Mouse (Mus musculus): ENCODE data around the gene Fgd3. TPM values are rescaled to one million over a fixed set of nuclear protein-coding genes. Genes with fewer than 3 reads are reported as not detected.

Fgd3 gene
- polyA plus RNA-seq, 1 experiment from 2014 or later: 0.25 TPM

DNA sequence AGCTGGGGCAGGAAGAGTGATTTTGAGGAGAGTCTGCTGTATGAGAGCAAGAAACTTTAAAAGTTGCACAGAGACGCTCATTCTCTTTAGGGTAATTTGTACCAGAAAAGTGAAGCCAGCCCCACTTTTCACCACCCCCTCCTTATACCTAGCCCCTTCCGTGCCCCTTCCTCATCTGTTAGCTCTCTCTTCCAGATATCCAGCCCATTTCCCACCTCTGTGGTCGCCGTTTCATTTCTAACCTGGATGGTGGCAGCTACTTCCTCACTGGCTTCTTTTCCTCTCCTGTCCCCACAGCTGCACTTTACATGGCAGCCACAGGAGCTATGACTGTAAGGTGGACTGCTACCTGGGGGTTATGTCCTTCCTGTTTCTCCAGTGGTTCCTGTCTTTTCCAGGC is 100.7 kb downstream of the Fgd3 start:
- peaks cover 12% of the 10 kb centered on the region for H3K4me1 ChIP-seq (replicated peaks; ENCODE audit: control insufficient read depth, insufficient read depth)
- no peak for TF ChIP-seq EP300 (optimal IDR thresholded peaks at IDR 0.05)
- no peak for TF ChIP-seq CTCF (IDR thresholded peaks at IDR 0.05; ENCODE audit: low read depth)
- no peak overlapping the region for H3K9ac ChIP-seq (ENCODE audit: low read length)
- H3K27me3 ChIP-seq (ENCODE audit: control insufficient read depth, insufficient read depth, low read length): no peaks in the 10 kb centered on the region
- no peak overlapping the region for H3K4me2 ChIP-seq (replicated peaks; ENCODE audit: low read depth)
- 82% methylated on average over 4 of the region's 4 CpGs for WGBS
- H3K27ac ChIP-seq (replicated peaks): no peak overlapping the region
- DNase-seq (ENCODE audit: low spot score): no peak
- no peaks in the 10 kb centered on the region for H3K9me3 ChIP-seq (ENCODE audit: control insufficient read depth, low read length)
- H3K4me3 ChIP-seq (ENCODE audit: low read depth, low read length): no peak overlapping the region
- no peak for ATAC-seq (ENCODE audit: low FRiP score, low TSS enrichment)
- H3K36me3 ChIP-seq (ENCODE audit: control insufficient read depth, insufficient read depth, low read length): no peaks in the 10 kb centered on the region

GRCm38 (mm10) chr13:49218651-49219050 is 101.5 kb downstream of the Fgd3 start:
- H3K9me3 ChIP-seq (ENCODE audit: control insufficient read depth, low read length): no peaks in the 10 kb centered on the region
- TF ChIP-seq EP300 (optimal IDR thresholded peaks at IDR 0.05) (no peak), CTCF (IDR thresholded peaks at IDR 0.05; ENCODE audit: low read depth) (no peak)
- H3K4me3 ChIP-seq (ENCODE audit: low read depth, low read length): no peak overlapping the region
- no peak overlapping the region for H3K9ac ChIP-seq (ENCODE audit: low read length)
- no peak for DNase-seq (ENCODE audit: low spot score)
- H3K4me1 ChIP-seq (replicated peaks; ENCODE audit: control insufficient read depth, insufficient read depth): peaks cover 12% of the 10 kb centered on the region
- WGBS: 60% methylated on average over 3 of the region's 3 CpGs
- no peaks in the 10 kb centered on the region for H3K36me3 ChIP-seq (ENCODE audit: control insufficient read depth, insufficient read depth, low read length)
- no peak overlapping the region for H3K4me2 ChIP-seq (replicated peaks; ENCODE audit: low read depth)
- H3K27me3 ChIP-seq (ENCODE audit: control insufficient read depth, insufficient read depth, low read length): no peaks in the 10 kb centered on the region
- ATAC-seq (ENCODE audit: low FRiP score, low TSS enrichment): no peak
- H3K27ac ChIP-seq (replicated peaks): no peak overlapping the region

DNA sequence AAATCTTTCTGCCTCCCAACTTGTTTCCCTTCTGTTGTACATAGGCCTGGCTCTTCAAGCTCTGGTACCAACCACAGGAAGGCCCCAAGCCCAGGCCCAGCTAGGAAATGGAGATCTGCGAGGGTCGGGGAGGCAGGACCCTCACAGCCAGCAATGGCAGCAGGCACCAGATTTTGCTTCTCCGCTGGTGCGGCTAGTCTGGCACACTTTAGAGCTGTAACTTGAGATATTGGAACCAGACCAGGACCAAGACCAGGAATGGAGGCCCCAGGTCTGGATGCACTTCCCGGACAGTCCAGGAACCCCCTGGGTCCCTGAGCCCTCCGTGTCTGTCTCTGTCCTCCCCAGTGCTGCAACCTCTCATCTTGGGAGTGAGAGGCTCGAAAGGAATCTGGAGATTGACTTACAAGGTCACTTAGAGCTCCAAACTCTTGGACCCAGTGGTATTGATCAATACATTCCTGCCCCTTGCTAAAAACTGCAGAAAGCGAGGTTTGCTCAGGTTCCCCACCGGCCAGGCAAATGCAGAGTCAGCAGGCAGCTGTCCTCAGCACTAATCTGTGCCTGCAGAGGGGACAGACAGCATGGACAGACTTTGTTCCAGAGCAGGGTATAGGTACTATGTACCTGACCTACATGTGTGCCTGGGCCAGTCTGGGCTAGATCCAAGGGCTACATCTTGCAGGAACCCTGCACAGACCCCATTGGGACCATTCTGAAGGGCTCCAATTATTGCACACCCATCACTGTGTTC is 103.1 kb downstream of the Fgd3 start:
- Histone ChIP-seq H3K9me3 (ENCODE audit: control insufficient read depth, low read length) (no peaks in the 10 kb centered on the region), H3K9ac (ENCODE audit: low read length) (no peak overlapping the region), H3K4me3 (ENCODE audit: low read depth, low read length) (no peak overlapping the region), H3K36me3 (ENCODE audit: control insufficient read depth, insufficient read depth, low read length) (no peaks in the 10 kb centered on the region), H3K27ac (replicated peaks) (no peak overlapping the region), H3K4me1 (replicated peaks; ENCODE audit: control insufficient read depth, insufficient read depth) (peaks cover 12% of the 10 kb centered on the region), H3K27me3 (ENCODE audit: control insufficient read depth, insufficient read depth, low read length) (no peaks in the 10 kb centered on the region), H3K4me2 (replicated peaks; ENCODE audit: low read depth) (no peak overlapping the region; the same call in 1 of the 2 replicates)
- no peak for TF ChIP-seq CTCF (IDR thresholded peaks at IDR 0.05; ENCODE audit: low read depth)
- WGBS: 68% methylated on average over 9 of the region's 9 CpGs
- DNase-seq (ENCODE audit: low spot score) (no peak), ATAC-seq (ENCODE audit: low FRiP score, low TSS enrichment) (no peak)

DNA sequence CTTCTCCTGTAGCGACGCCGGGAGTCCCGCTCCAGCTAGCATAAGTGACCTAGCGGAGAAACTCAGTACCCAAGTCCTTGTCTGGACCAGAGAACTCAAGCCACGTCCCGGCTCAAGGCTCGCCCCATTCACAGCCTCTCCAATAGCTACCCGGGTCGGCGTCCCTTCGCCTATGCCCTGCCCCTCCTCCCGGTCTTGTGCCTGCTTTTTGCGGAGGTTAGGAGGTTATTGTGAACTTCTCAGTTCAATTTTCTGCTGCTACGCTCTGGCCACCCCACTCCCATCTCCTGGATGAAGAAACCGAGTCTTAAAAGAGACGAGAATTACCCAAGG is 103.9 kb downstream of the Fgd3 start:
- no peak for TF ChIP-seq EP300 (optimal IDR thresholded peaks at IDR 0.05)
- TF ChIP-seq CTCF (IDR thresholded peaks at IDR 0.05; ENCODE audit: low read depth): no peak
- 4% methylated on average over 17 of the region's 17 CpGs for WGBS
- Histone ChIP-seq H3K9me3 (ENCODE audit: control insufficient read depth, low read length) (no peaks in the 10 kb centered on the region), H3K4me2 (replicated peaks; ENCODE audit: low read depth) (peak overlapping the region; percentile 74), H3K27ac (replicated peaks) (peak overlapping the region; percentile 95), H3K4me1 (replicated peaks; ENCODE audit: control insufficient read depth, insufficient read depth) (peaks cover 12% of the 10 kb centered on the region), H3K36me3 (ENCODE audit: control insufficient read depth, insufficient read depth, low read length) (no peaks in the 10 kb centered on the region), H3K27me3 (ENCODE audit: control insufficient read depth, insufficient read depth, low read length) (no peaks in the 10 kb centered on the region), H3K9ac (ENCODE audit: low read length) (peak overlapping the region; percentile 95), H3K4me3 (ENCODE audit: low read depth, low read length) (peak overlapping the region; percentile 96)
- DNase-seq (ENCODE audit: low spot score): no peak
- peak; percentile 58 for ATAC-seq (ENCODE audit: low FRiP score, low TSS enrichment)

DNA sequence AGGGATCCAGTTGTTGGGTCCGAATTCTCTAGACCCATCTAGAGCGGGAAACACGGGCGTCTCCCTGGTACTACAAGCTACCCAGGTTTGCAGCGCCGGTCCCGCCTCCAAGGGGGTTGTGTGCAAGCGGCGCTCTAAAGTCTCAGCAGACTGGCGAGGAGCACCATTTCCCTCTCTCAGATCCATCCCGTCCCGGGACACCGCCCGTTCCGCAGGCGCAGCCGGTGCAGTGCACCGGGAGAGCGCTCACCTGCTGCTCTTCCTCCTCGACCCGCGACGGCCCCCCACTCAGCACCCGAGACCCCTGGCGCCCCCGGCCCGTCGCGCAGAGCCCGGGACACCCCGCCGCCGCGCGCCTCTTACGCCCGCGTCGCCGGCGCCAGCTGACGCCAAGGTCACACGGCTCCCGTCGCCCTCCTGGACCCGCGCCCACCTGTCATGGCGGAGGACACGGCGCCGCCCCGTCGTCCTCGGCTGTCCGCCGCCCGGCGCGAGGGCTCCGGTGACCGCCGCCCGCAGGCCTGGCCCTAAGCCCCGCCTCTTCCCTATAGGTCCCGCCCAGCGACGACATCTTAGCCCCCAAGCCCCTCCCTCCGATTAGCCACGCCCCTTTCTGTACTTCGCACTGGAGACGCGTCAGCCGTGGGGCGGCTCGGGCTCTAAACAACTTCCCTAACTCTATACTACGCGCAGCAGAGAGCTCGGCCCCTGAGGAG is 104.4 kb downstream of the Fgd3 start, which contains the start of gene Card19:
Card19 (minus strand) TSS at position 534 of the 716 bp plus-strand sequence.
- H3K9ac ChIP-seq (ENCODE audit: low read length): peak within 1 kb of the TSS; percentile 95
- peak within 1 kb of the TSS; percentile 96 for H3K4me3 ChIP-seq (ENCODE audit: low read depth, low read length)
- H3K4me2 ChIP-seq (replicated peaks; ENCODE audit: low read depth): peak within 1 kb of the TSS; percentile 74
- no peaks in the 10 kb centered on the region for H3K9me3 ChIP-seq (ENCODE audit: control insufficient read depth, low read length)
- 1% methylated on average over 69 of the region's 78 CpGs for WGBS
- H3K4me1 ChIP-seq (replicated peaks; ENCODE audit: control insufficient read depth, insufficient read depth): peaks cover 12% of the 10 kb centered on the region
- H3K27me3 ChIP-seq (ENCODE audit: control insufficient read depth, insufficient read depth, low read length): no peaks in the 10 kb centered on the region
- peak; percentile 90 for ATAC-seq (ENCODE audit: low FRiP score, low TSS enrichment)
- peak; percentile 97 for DNase-seq (ENCODE audit: low spot score)
- no peak for TF ChIP-seq EP300 (optimal IDR thresholded peaks at IDR 0.05)
- TF ChIP-seq CTCF (IDR thresholded peaks at IDR 0.05; ENCODE audit: low read depth): no peak
- peak within 1 kb of the TSS; percentile 95 for H3K27ac ChIP-seq (replicated peaks)
- no peaks in the 10 kb centered on the region for H3K36me3 ChIP-seq (ENCODE audit: control insufficient read depth, insufficient read depth, low read length)

DNA sequence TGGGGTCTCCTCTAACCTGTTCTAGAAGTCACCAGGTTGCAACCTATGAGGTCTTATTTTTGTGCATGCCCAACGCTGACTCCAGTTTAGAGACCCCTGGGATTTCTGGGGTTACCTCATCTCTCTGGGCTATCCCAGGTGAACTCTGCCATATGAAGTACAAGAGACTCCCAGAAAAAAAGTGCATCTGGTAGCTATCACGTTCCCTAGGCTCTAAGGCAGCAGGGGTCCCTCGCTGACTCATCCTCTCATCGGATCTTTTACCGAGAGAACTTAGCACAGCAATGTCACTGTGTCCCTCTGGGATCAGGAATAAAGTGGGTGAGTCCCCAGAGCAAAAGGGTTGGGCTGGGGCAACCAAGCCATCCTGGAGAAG is 105.0 kb downstream of the Fgd3 start:
- Histone ChIP-seq H3K27ac (replicated peaks) (peak overlapping the region; percentile 95; the same call in 1 of the 2 replicates), H3K4me3 (ENCODE audit: low read depth, low read length) (peak overlapping the region; percentile 96), H3K27me3 (ENCODE audit: control insufficient read depth, insufficient read depth, low read length) (no peaks in the 10 kb centered on the region), H3K4me1 (replicated peaks; ENCODE audit: control insufficient read depth, insufficient read depth) (peaks cover 12% of the 10 kb centered on the region), H3K4me2 (replicated peaks; ENCODE audit: low read depth) (peak overlapping the region; percentile 74), H3K9me3 (ENCODE audit: control insufficient read depth, low read length) (no peaks in the 10 kb centered on the region), H3K36me3 (ENCODE audit: control insufficient read depth, insufficient read depth, low read length) (no peaks in the 10 kb centered on the region), H3K9ac (ENCODE audit: low read length) (peak overlapping the region; percentile 95)
- TF ChIP-seq CTCF (IDR thresholded peaks at IDR 0.05; ENCODE audit: low read depth) (no peak), EP300 (optimal IDR thresholded peaks at IDR 0.05) (no peak)
- ATAC-seq (ENCODE audit: low FRiP score, low TSS enrichment) (no peak), DNase-seq (ENCODE audit: low spot score) (no peak)
- WGBS: 10% methylated on average over 5 of the region's 5 CpGs
